Mouse (Mus musculus) megakaryocyte, embryonic 14.5 days (primary cell): ENCODE measurements around the gene Nhlrc4.

Source experiments
- FLI1 ChIP-seq: IDR thresholded peaks from 2 replicates; pipeline ENCODE4 v1.6.1; 2012; ENCODE audit warnings: low read length, inconsistent platforms, mixed read lengths
- GATA1 ChIP-seq: IDR thresholded peaks from 3 replicates; pipeline ENCODE4 v1.6.1; 2012; ENCODE audit warnings: mixed read lengths, low read length, inconsistent platforms, borderline replicate concordance

DNA sequence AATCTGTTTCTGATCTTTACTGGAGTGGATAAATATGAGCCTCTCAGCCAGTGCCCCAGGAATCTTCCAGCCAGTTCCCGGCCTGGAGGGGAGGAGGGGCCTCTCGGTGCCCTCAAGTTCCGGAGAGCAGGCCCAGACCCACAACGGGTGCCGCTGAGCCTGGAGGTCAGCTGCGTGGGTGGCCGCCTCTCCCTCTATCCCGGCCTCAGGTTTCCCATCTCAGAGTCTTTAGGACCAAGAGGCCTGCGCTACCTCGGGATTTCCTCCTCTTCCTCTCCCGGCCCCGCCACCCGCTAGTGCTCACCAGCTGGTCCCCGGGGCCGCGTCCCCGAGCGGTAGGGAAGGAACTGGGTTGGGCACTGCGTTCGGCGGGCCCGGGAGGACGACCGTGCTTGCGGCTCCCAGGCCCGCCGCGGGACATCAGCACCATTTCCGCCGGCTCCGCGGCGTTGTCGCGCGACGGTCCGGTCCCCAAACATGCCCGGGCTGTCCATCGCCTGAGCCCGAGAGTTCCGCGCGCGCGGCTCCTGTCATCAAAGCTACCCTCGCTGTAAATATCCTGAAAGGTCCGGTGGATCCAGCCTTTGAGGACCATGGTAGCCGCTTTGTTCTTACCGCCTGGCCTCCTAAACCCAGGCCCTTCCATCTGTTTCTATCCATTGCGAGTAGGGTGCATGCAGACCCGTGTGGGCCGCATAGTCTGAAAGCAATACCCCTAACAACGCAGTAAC is 3.1 kb downstream of the Nhlrc4 start:
- TF ChIP-seq GATA1 (no peak), FLI1 (no peak)
